Mouse (Mus musculus) neural tube, postnatal 0 days (tissue): ENCODE data around the gene Asns. TPM values are rescaled to one million over a fixed set of nuclear protein-coding genes. Genes with fewer than 3 reads are reported as not detected.

Source experiments
- polyA plus RNA-seq: library from polyadenylated mRNA; unstranded; fragments of >200 nt; fragmentation: Nextera tagmentation; extraction: Ambion mirVana; gene quantifications from 2 replicates; pipeline ENCODE4 v1.2.1, GENCODE M21; 2015

Gene Asns
- 124 and 137 TPM in 2 replicates for polyA plus RNA-seq

GRCm38 (mm10) chr6:7692884-7693585 is at the start of gene Asns:
TSS of gene Asns (minus strand) at chr6:7693254.

Other genes starting within 250 kb of the Asns start
- 251 and 291 TPM in 2 replicates for gene Tac1, start 138.4 kb downstream of the Asns start, polyA plus RNA-seq
- gene C1galt1, start 151.6 kb upstream of the Asns start, polyA plus RNA-seq = 2.6 and 2.7 TPM in 2 replicates